Mouse (Mus musculus): ENCODE measurements at regions not wholly inside any gene's neighbourhood (a gene's known extent, or its start where the extent isn't known, plus 50 kb on each side); places are given as distances from the start of the nearest gene placed in this dataset.
"Not testable (repeated sequence)": the region's sequence is repeated elsewhere in the genome, so short reads cannot be mapped to it uniquely, and the experiment has no call there.

DNA sequence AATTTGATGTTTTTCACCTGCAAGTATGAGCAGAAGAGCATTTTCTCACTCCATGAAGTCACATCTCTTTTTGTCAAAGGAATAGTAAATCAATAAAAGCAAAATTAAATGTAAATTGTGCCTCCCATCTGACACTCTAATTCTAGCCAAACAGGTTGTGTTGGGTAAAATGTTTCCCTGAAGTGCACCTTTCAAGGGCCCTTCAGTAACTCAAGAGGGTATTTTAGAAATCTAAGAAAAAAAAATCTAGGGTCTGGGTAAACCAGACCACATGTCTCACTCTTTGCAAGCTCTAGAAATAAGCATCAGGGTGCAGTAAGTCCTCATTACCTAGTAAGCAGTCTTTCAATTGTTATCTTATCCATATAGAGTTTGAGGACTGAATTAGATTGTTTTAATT, 521.2 kb downstream of the Serpinb8 start:
- H3K4me3 ChIP-seq (ENCODE audit: low read depth, low read length), result no peak overlapping the region
- no peaks in the 10 kb centered on the region for H3K4me1 ChIP-seq (replicated peaks; ENCODE audit: control insufficient read depth, insufficient read depth)
- no peak overlapping the region for H3K9ac ChIP-seq (ENCODE audit: low read length)
- no peak overlapping the region for H3K4me2 ChIP-seq (replicated peaks; ENCODE audit: low read depth)
- no peaks in the 10 kb centered on the region for H3K36me3 ChIP-seq (ENCODE audit: control insufficient read depth, insufficient read depth, low read length)
- DNase-seq (ENCODE audit: low spot score) (no peak), ATAC-seq (ENCODE audit: low FRiP score, low TSS enrichment) (no peak)
- no peak overlapping the region for H3K27ac ChIP-seq (replicated peaks)
- no peaks in the 10 kb centered on the region for H3K27me3 ChIP-seq (ENCODE audit: control insufficient read depth, insufficient read depth, low read length)
- no peaks in the 10 kb centered on the region for H3K9me3 ChIP-seq (ENCODE audit: control insufficient read depth, low read length)
- TF ChIP-seq EP300 (optimal IDR thresholded peaks at IDR 0.05), result no peak
- TF ChIP-seq CTCF (IDR thresholded peaks at IDR 0.05; ENCODE audit: low read depth), result no peak

DNA sequence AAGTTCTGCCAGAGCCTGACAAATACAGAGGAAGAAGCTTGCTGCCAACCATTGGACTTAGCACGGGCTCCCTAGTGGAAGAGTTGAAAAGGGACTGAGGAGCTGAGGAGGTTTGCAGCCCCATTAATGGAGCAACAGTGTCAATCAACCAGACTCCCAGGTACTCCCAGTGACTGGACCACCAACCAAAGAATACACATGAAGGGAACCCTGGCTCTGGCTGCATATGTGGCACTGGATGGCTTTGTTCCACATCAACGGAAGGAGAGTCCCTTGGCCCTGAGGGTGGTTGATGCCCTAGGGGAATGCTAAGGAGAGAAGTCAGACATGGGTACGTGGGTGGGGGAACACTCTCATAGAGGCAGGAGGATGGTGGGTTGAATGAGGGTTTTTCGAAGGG, 537.6 kb downstream of the Serpinb8 start:
- 78% methylated on average over 4 of the region's 4 CpGs for WGBS
- Histone ChIP-seq H3K9ac (ENCODE audit: low read length) (no peak overlapping the region), H3K4me3 (ENCODE audit: low read depth, low read length) (no peak overlapping the region), H3K4me2 (replicated peaks; ENCODE audit: low read depth) (no peak overlapping the region), H3K9me3 (ENCODE audit: control insufficient read depth, low read length) (no peaks in the 10 kb centered on the region), H3K27ac (replicated peaks) (no peak overlapping the region), H3K4me1 (replicated peaks; ENCODE audit: control insufficient read depth, insufficient read depth) (no peaks in the 10 kb centered on the region), H3K36me3 (ENCODE audit: control insufficient read depth, insufficient read depth, low read length) (no peaks in the 10 kb centered on the region), H3K27me3 (ENCODE audit: control insufficient read depth, insufficient read depth, low read length) (no peaks in the 10 kb centered on the region)
- TF ChIP-seq CTCF (IDR thresholded peaks at IDR 0.05; ENCODE audit: low read depth) (no peak), EP300 (optimal IDR thresholded peaks at IDR 0.05) (no peak)
- no peak for DNase-seq (ENCODE audit: low spot score)
- no peak for ATAC-seq (ENCODE audit: low FRiP score, low TSS enrichment)

DNA sequence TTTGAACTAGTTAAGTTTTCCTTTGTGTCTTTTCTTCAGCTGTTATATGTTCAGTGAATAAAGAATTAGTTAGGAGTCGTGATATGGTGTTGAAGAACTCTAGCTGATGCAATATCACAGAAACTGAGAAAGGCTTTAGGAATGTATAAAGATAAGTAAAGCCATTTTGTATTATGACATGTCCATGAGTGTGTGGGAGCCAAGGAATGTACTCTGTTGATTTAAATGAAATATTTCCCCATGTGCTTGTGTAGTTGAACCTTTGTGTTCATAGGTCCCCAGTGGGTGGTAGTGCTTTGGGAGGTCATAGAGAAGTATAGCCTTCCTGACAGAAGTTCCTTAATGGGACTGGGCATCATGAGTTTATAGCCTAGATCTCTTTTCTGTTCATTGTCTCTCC, 542.2 kb downstream of the Serpinb8 start:
- WGBS, result 53% methylated on average over 1 of the region's 1 CpGs
- Histone ChIP-seq H3K9ac (ENCODE audit: low read length) (no peak overlapping the region), H3K4me1 (replicated peaks; ENCODE audit: control insufficient read depth, insufficient read depth) (no peaks in the 10 kb centered on the region), H3K27ac (replicated peaks) (no peak overlapping the region), H3K4me3 (ENCODE audit: low read depth, low read length) (no peak overlapping the region), H3K9me3 (ENCODE audit: control insufficient read depth, low read length) (no peaks in the 10 kb centered on the region), H3K27me3 (ENCODE audit: control insufficient read depth, insufficient read depth, low read length) (no peaks in the 10 kb centered on the region), H3K4me2 (replicated peaks; ENCODE audit: low read depth) (no peak overlapping the region), H3K36me3 (ENCODE audit: control insufficient read depth, insufficient read depth, low read length) (no peaks in the 10 kb centered on the region)
- no peak for ATAC-seq (ENCODE audit: low FRiP score, low TSS enrichment)
- no peak for TF ChIP-seq CTCF (IDR thresholded peaks at IDR 0.05; ENCODE audit: low read depth)
- DNase-seq (ENCODE audit: low spot score), result no peak

DNA sequence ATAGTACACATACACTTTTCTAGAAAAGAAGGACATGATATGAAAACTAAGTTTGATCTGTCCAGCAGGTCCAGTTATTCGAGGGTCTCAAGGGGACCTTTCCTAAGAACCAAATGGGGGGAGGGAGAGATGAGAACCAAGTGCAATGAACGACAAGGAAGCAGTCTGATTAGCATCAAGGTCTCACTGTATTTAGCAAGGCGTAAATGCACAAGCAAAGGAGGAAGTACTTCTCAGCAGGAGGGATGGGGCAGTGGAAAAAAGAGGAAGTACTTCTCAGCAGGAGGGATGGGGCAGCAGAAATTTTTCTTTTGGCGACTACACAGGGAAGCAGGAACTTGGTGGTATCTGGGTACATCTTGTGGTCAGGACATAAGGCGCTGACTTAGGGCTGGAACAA, 545.5 kb downstream of the Serpinb8 start:
- not testable (repeated sequence) for H3K27ac ChIP-seq (replicated peaks); H3K4me3 ChIP-seq (ENCODE audit: low read depth, low read length); H3K36me3 ChIP-seq (ENCODE audit: control insufficient read depth, insufficient read depth, low read length); DNase-seq (ENCODE audit: low spot score); H3K9me3 ChIP-seq (ENCODE audit: control insufficient read depth, low read length); H3K9ac ChIP-seq (ENCODE audit: low read length); H3K4me1 ChIP-seq (replicated peaks; ENCODE audit: control insufficient read depth, insufficient read depth); H3K4me2 ChIP-seq (replicated peaks; ENCODE audit: low read depth); ATAC-seq (ENCODE audit: low FRiP score, low TSS enrichment); H3K27me3 ChIP-seq (ENCODE audit: control insufficient read depth, insufficient read depth, low read length)
- WGBS, result 83% methylated on average over 5 of the region's 5 CpGs

DNA sequence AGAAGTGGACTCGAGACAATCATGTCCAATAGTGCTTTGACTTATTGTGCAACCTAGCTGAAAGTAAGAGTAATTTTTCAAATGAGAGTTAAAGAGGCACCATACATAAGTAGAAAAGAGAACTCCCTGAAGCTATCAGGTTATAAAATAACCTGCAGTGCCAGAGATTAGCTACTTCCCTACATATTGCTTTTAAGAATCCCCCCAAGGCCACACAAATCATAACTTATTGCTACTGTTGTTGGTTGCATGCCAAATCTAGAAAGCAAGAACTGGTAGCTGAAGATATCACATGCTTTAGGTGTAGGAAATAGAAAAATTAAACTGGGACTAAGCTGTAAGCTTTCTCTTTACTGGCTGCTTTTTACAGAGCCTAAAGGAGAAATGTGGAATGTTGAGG, 554.3 kb downstream of the Serpinb8 start:
- H3K9me3 ChIP-seq (ENCODE audit: control insufficient read depth, low read length), result no peaks in the 10 kb centered on the region
- ATAC-seq (ENCODE audit: low FRiP score, low TSS enrichment) (no peak), DNase-seq (ENCODE audit: low spot score) (no peak)
- H3K9ac ChIP-seq (ENCODE audit: low read length), result no peak overlapping the region
- no peak overlapping the region for H3K27ac ChIP-seq (replicated peaks)
- H3K27me3 ChIP-seq (ENCODE audit: control insufficient read depth, insufficient read depth, low read length), result no peaks in the 10 kb centered on the region
- 41% methylated on average over 1 of the region's 1 CpGs for WGBS
- TF ChIP-seq EP300 (optimal IDR thresholded peaks at IDR 0.05), result no peak
- no peak for TF ChIP-seq CTCF (IDR thresholded peaks at IDR 0.05; ENCODE audit: low read depth)
- H3K4me3 ChIP-seq (ENCODE audit: low read depth, low read length), result no peak overlapping the region
- no peaks in the 10 kb centered on the region for H3K36me3 ChIP-seq (ENCODE audit: control insufficient read depth, insufficient read depth, low read length)
- no peak overlapping the region for H3K4me2 ChIP-seq (replicated peaks; ENCODE audit: low read depth)
- no peaks in the 10 kb centered on the region for H3K4me1 ChIP-seq (replicated peaks; ENCODE audit: control insufficient read depth, insufficient read depth)

DNA sequence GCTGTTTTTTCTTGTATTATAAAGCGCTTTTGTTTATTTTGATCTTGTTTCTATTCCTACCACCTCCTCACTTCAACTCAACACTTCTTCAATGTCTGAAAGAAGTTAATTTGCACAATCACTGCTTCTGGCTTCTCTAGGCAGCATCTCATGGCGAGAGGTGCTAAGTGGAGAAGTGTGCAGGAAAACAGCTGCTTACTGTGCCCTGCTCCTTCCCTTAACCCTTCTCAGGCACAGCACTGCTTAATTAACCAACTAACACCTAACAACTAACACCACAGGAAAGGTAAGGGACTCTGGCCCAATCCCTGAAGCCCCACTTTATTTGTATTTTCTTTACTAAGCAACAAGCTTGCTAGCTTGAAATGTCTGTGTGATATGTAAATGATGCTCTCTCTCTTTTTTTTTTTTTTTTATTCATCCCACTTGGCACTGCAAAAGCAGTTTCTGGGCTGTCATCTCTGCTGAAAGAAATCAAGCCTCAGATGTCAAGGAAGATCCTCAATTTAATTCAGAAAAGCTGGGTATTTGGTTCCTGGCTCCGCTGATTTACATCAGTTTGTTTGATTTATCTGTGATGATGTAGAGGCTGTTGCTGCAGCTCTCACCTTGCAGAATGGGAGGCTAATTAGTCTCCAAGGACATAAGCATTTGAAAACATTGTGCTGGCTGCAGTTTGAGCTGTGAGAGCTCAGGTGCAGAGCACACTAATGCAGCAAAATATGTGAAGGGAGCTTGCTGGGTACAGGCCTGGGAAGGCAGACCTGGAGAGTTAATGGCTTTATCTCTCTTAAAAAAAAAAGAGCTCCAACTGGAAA, 591.8 kb downstream of the Serpinb8 start:
- WGBS, result 48% methylated on average over 3 of the region's 3 CpGs
- TF ChIP-seq CTCF (IDR thresholded peaks at IDR 0.05; ENCODE audit: low read depth) (no peak), EP300 (optimal IDR thresholded peaks at IDR 0.05) (no peak)
- no peak overlapping the region for H3K27ac ChIP-seq (replicated peaks)
- H3K9me3 ChIP-seq (ENCODE audit: control insufficient read depth, low read length), result no peaks in the 10 kb centered on the region
- DNase-seq (ENCODE audit: low spot score) (no peak), ATAC-seq (ENCODE audit: low FRiP score, low TSS enrichment) (no peak)
- H3K9ac ChIP-seq (ENCODE audit: low read length), result no peak overlapping the region
- H3K4me1 ChIP-seq (replicated peaks; ENCODE audit: control insufficient read depth, insufficient read depth), result no peaks in the 10 kb centered on the region
- no peak overlapping the region for H3K4me2 ChIP-seq (replicated peaks; ENCODE audit: low read depth)
- no peak overlapping the region for H3K4me3 ChIP-seq (ENCODE audit: low read depth, low read length)
- no peaks in the 10 kb centered on the region for H3K27me3 ChIP-seq (ENCODE audit: control insufficient read depth, insufficient read depth, low read length)
- H3K36me3 ChIP-seq (ENCODE audit: control insufficient read depth, insufficient read depth, low read length), result no peaks in the 10 kb centered on the region
